Mouse (Mus musculus): Measurements from ENCODE around the gene Sgcd. TPM values are rescaled to one million over a fixed set of nuclear protein-coding genes. Genes with fewer than 3 reads are reported as not detected.

Gene Sgcd
- total RNA-seq, 4 experiments from 2014 or later = 62.6 to 82.0 (median 77.1) TPM

- no peak for DNase-seq (ENCODE audit: low spot score in 2 of 2)
Measured at GRCm38 (mm10) chr11:47154837-47155430, 833.8 kb downstream of the Sgcd start.

GRCm38 (mm10) chr11:47149607-47150006 is 839.2 kb downstream of the Sgcd start:
- DNase-seq (ENCODE audit: low spot score in 2 of 2) = no peak

GRCm38 (mm10) chr11:47139867-47140266 is 848.9 kb downstream of the Sgcd start:
- DNase-seq (ENCODE audit: low spot score in 2 of 2) = no peak

DNA sequence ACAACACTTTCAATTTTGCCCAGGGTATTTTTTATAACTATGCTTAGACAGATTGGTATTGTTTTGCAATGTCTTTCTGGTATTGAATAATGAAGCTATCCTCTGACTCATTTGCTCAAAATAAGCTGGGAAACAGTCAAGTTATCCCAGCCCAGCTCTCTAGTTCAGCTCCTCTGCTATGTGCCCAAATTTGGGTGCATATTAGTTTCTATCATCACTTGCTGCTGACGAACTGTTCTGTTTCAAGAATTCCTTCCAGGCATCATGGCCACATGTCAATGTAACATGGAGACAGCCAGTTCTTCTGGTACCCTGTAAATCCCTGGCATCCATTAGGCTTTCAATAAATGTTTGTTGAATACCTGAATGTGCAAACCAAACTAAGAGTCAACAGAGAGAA is 849.5 kb downstream of the Sgcd start:
- DNase-seq (ENCODE audit: low spot score in 2 of 2) = no peak

GRCm38 (mm10) chr11:47132410-47132809 is 856.4 kb downstream of the Sgcd start:
- DNase-seq (ENCODE audit: low spot score in 2 of 2) = no peak

- no peak for DNase-seq (ENCODE audit: low spot score in 2 of 2)
Measured at GRCm38 (mm10) chr11:47130432-47130831, 858.3 kb downstream of the Sgcd start.

GRCm38 (mm10) chr11:47129992-47130391 is 858.8 kb downstream of the Sgcd start:
- DNase-seq (ENCODE audit: low spot score in 2 of 2) = no peak

GRCm38 (mm10) chr11:47129166-47129565 is 859.6 kb downstream of the Sgcd start:
- no peak for DNase-seq (ENCODE audit: low spot score in 2 of 2)

- no peak for DNase-seq (ENCODE audit: low spot score in 2 of 2)
Measured at GRCm38 (mm10) chr11:47128331-47128730, 860.4 kb downstream of the Sgcd start.

DNA sequence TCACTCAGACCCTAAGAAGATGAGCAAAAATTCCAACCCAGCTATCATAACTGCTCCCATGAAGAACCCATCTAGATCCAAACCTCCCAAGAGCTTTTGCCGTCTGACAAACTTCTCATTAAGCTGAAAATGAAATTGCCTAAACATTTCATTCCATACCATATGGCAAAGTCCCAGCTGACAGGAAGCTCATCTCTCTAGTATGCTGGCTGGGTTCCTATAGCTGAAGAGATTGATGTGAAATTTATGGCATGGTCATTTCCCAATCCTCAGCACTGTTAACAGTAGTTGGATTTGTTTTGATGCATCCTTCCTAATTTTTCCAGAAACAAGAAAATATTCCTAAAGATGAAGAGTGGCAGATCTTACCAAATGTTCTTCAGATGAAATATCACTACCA is 867.9 kb downstream of the Sgcd start:
- DNase-seq (ENCODE audit: low spot score in 2 of 2) = no peak

DNA sequence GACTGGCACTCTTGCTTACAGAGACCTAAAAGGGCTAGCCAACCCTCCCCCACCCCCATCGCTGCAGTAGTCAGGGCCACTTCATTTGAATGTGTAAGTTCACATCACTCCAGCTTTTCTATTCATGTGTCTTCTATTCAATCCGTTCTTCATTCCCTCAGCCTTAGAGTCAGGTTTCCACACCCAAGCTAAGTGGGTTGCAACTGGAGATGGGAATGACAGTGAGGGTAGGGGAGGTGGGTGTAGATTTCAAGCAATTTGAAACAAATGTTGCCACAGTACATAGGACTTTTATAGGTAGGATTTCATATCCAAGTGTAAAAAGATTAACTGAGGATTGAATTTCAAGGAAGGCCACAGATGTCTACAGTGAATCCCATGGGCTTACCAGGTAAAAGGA is 870.9 kb downstream of the Sgcd start:
- DNase-seq (ENCODE audit: low spot score in 2 of 2) = no peak

DNA sequence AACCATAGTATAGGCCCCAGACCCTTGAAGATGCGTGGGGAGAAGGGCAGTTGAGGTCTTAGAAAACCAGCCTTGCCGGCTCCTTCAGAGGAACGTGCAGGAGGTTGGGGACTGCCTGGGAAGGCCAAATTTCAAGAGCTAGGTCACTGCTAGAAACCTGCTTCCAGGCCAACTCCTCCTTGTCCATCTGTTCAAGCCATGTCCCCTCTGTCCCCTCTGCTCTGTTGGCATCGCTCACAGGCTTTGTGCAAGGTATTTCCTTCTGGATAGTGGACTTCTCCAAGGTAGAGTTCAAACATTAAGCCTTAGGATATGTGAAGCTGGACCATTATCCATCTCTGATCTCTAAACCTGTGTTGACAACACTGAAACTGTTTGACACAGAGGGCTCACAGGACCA is 874.4 kb downstream of the Sgcd start:
- no peak for DNase-seq (ENCODE audit: low spot score in 2 of 2)

DNA sequence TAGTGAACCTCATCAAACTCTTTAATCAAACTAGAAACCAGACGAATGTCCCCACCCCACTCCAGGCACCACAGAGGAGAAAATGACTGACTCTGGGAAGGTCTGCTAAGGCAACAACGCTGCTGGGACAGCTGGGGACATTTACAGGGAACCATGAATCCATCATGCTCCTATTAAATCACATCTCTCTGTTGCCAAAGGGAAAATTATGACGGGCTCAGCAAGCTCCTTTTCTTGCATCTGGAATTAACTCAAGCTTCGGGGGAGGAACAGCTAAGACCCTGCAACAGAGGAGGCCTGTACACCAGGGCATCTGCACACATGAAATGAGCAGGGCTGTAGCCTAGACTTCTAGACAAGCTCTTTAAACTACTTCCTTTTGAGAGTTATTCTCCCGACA is 875.7 kb downstream of the Sgcd start:
- DNase-seq (ENCODE audit: low spot score in 2 of 2) = no peak

- DNase-seq (ENCODE audit: low spot score in 2 of 2) = no peak
Measured at GRCm38 (mm10) chr11:47110314-47110713, 878.5 kb downstream of the Sgcd start.

- no peak for DNase-seq (ENCODE audit: low spot score in 2 of 2)
Measured at GRCm38 (mm10) chr11:47107661-47108060, 881.1 kb downstream of the Sgcd start.

GRCm38 (mm10) chr11:47093296-47093912 is 895.4 kb downstream of the Sgcd start:
- DNase-seq (ENCODE audit: low spot score in 2 of 2) = no peak

- no peak for DNase-seq (ENCODE audit: low spot score in 2 of 2)
Measured at GRCm38 (mm10) chr11:47082517-47082916, 906.3 kb downstream of the Sgcd start.

DNA sequence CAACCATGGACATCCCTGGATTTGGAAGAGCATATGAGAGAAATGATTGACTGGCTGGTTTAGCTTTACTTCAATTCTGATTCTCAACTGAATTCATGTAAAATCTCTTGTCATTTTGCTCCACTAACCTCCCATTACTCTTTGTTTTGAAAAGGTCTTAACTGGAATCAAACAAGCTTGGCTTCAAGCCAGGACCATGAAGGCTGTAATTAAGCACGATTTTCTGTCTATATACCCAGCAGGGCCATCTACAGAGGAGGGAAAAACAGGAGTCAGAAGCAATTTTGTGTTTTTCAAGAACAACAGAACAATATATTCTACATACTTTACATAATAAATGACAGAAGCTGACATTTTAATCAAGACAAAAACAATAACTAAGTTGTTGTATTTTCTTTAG is 915.2 kb downstream of the Sgcd start:
- no peak for DNase-seq (ENCODE audit: low spot score in 2 of 2)

DNA sequence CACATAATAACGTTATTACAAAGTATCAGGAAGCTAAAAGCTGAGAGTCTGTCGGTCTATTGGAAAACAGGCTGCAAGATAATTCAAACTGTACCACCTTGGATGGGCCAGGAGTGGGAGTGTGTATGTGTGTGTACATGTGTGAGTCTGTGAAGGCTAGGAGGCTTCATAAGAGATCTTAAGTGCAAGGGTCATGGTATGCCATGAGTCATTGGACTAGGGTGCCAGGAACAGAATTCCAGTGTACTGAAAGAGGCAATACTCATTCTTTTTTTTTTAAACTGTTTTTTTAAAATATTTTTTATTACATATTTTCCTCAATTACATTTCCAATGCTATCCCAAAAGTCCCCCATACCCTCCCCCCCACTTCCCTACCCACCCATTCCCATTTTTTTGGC is 917.6 kb downstream of the Sgcd start:
- DNase-seq (ENCODE audit: low spot score in 2 of 2) = no peak

- DNase-seq (ENCODE audit: low spot score in 2 of 2) = no peak
Measured at GRCm38 (mm10) chr11:47069769-47070384, 918.9 kb downstream of the Sgcd start.

GRCm38 (mm10) chr11:47063690-47064089 is 925.1 kb downstream of the Sgcd start:
- DNase-seq (ENCODE audit: low spot score in 2 of 2) = no peak

DNA sequence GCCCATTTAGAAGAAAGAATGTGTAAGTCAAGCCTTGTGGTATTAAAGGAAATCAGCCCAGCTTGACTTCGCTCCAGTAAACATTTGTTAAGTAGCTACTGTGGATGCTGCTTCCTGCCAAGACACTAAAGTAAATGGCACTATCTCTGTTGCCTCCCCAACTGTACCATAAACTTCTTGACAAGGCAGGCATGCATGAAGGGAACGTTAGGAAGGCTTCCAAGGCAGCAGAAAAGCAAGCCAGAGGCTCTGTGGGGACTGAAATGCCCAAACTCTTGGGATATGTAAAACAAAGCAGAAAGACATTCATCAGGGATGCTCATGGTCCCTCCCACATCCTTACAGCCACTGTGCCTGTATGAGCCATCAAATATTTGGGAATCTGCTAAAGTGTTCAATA is 938.4 kb downstream of the Sgcd start:
- no peak for DNase-seq (ENCODE audit: low spot score in 2 of 2)

DNA sequence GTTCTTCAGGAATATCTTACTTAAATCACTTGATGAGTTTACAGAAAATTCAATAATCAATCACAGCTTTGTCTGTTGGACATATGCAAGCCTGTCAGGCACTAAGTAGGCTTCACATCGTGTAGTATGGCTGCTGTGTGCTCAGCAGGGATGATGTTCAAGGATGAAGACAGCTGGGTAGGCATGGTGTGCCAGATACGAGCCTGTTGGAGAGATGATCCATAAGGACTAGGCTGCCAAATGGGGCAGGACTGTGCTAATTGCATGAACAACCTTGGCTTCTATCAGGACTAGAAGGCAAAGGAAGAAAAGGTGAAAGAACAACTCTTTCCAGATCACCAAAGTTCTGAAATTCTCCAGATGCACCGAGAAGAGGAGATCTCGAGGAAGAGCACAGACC is 939.0 kb downstream of the Sgcd start:
- DNase-seq (ENCODE audit: low spot score in 2 of 2) = no peak
